Mouse (Mus musculus): Measurements from ENCODE around the gene Qtrt2. TPM values are rescaled to one million over a fixed set of nuclear protein-coding genes. Genes with fewer than 3 reads are reported as not detected.

Qtrt2 gene
- polyA plus RNA-seq (2012; rRNA removed): 57.5 and 59.7 TPM in 2 replicates
- polyA plus RNA-seq (2014; fragmentation: Nextera tagmentation; extraction: Ambion mirVana): 31.2 and 34.2 TPM in 2 replicates

GRCm38 (mm10) chr16:43926341-43926859 is at the start of gene Qtrt2:
TSS of gene Qtrt2 (minus strand) at chr16:43926809.
- H3K4me1 ChIP-seq (ENCODE audit: control insufficient read depth, insufficient read depth, low read length): no peaks in the 10 kb centered on the region
- no peak for TF ChIP-seq POLR2A (IDR thresholded peaks at IDR 0.05; ENCODE audit: borderline replicate concordance, extremely low read depth, insufficient read depth, insufficient read length)
- H3K9me3 ChIP-seq (ENCODE audit: control insufficient read depth, low read length): no peaks in the 10 kb centered on the region
- no peak within 1 kb of the TSS for H3K4me3 ChIP-seq (replicated peaks; ENCODE audit: low read length)
- H3K36me3 ChIP-seq (ENCODE audit: control insufficient read depth, insufficient read depth, low read length): no peaks in the 10 kb centered on the region
- no peak for DNase-seq (ENCODE audit: low spot score)
- ATAC-seq (ENCODE audit: low FRiP score, low read depth): no peak
- H3K9ac ChIP-seq (ENCODE audit: low read depth, low read length, severe bottlenecking): no peak within 1 kb of the TSS
- no peak within 1 kb of the TSS for H3K27ac ChIP-seq (replicated peaks; ENCODE audit: low read depth, low read length)
- H3K4me2 ChIP-seq (replicated peaks; ENCODE audit: low read depth, low read length, severe bottlenecking): no peak within 1 kb of the TSS
- WGBS: 69% methylated on average over 6 of the region's 6 CpGs
- no peaks in the 10 kb centered on the region for H3K27me3 ChIP-seq (ENCODE audit: control insufficient read depth, insufficient read depth, low read length)

- no peak overlapping the region for H3K4me2 ChIP-seq (replicated peaks; ENCODE audit: low read depth, low read length, severe bottlenecking)
- WGBS: 82% methylated on average over 22 of the region's 22 CpGs
- no peak overlapping the region for H3K27ac ChIP-seq (replicated peaks; ENCODE audit: low read depth, low read length)
- 0 out of 2 replicates have a peak, but pooled peaks cover under 1% of the 10 kb centered on the region for H3K27me3 ChIP-seq (ENCODE audit: control insufficient read depth, insufficient read depth, low read length)
- H3K4me3 ChIP-seq (replicated peaks; ENCODE audit: low read length): no peak overlapping the region
- no peak for ATAC-seq (ENCODE audit: low FRiP score, low read depth)
- H3K9me3 ChIP-seq (ENCODE audit: control insufficient read depth, low read length): no peaks in the 10 kb centered on the region
- no peak overlapping the region for H3K9ac ChIP-seq (ENCODE audit: low read depth, low read length, severe bottlenecking)
- H3K4me1 ChIP-seq (ENCODE audit: control insufficient read depth, insufficient read depth, low read length): no peaks in the 10 kb centered on the region
- TF ChIP-seq POLR2A (IDR thresholded peaks at IDR 0.05; ENCODE audit: borderline replicate concordance, extremely low read depth, insufficient read depth, insufficient read length): no peak
- no peak for DNase-seq (ENCODE audit: low spot score)
- no peaks in the 10 kb centered on the region for H3K36me3 ChIP-seq (ENCODE audit: control insufficient read depth, insufficient read depth, low read length)
These were observed 47.1 kb upstream of the Qtrt2 start for GRCm38 (mm10) chr16:43973606-43974220.

GRCm38 (mm10) chr16:43973147-43973546 is 46.5 kb upstream of the Qtrt2 start:
- ATAC-seq (ENCODE audit: low FRiP score, low read depth): no peak
- no peak overlapping the region for H3K9ac ChIP-seq (ENCODE audit: low read depth, low read length, severe bottlenecking)
- no peak overlapping the region for H3K27ac ChIP-seq (replicated peaks; ENCODE audit: low read depth, low read length)
- H3K27me3 ChIP-seq (ENCODE audit: control insufficient read depth, insufficient read depth, low read length): no peaks in the 10 kb centered on the region
- TF ChIP-seq POLR2A (IDR thresholded peaks at IDR 0.05; ENCODE audit: borderline replicate concordance, extremely low read depth, insufficient read depth, insufficient read length): no peak
- no peaks in the 10 kb centered on the region for H3K36me3 ChIP-seq (ENCODE audit: control insufficient read depth, insufficient read depth, low read length)
- H3K4me1 ChIP-seq (ENCODE audit: control insufficient read depth, insufficient read depth, low read length): no peaks in the 10 kb centered on the region
- 89% methylated on average over 11 of the region's 11 CpGs for WGBS
- no peak overlapping the region for H3K4me3 ChIP-seq (replicated peaks; ENCODE audit: low read length)
- H3K9me3 ChIP-seq (ENCODE audit: control insufficient read depth, low read length): no peaks in the 10 kb centered on the region
- no peak for DNase-seq (ENCODE audit: low spot score)
- no peak overlapping the region for H3K4me2 ChIP-seq (replicated peaks; ENCODE audit: low read depth, low read length, severe bottlenecking)

GRCm38 (mm10) chr16:43972391-43972790 is 45.8 kb upstream of the Qtrt2 start:
- Histone ChIP-seq H3K27me3 (ENCODE audit: control insufficient read depth, insufficient read depth, low read length) (no peaks in the 10 kb centered on the region), H3K4me3 (replicated peaks; ENCODE audit: low read length) (no peak overlapping the region), H3K9ac (ENCODE audit: low read depth, low read length, severe bottlenecking) (no peak overlapping the region), H3K4me2 (replicated peaks; ENCODE audit: low read depth, low read length, severe bottlenecking) (no peak overlapping the region), H3K4me1 (ENCODE audit: control insufficient read depth, insufficient read depth, low read length) (no peaks in the 10 kb centered on the region), H3K9me3 (ENCODE audit: control insufficient read depth, low read length) (no peaks in the 10 kb centered on the region), H3K27ac (replicated peaks; ENCODE audit: low read depth, low read length) (no peak overlapping the region), H3K36me3 (ENCODE audit: control insufficient read depth, insufficient read depth, low read length) (no peaks in the 10 kb centered on the region)
- DNase-seq (ENCODE audit: low spot score) (no peak), ATAC-seq (ENCODE audit: low FRiP score, low read depth) (no peak)
- no peak for TF ChIP-seq POLR2A (IDR thresholded peaks at IDR 0.05; ENCODE audit: borderline replicate concordance, extremely low read depth, insufficient read depth, insufficient read length)
- 71% methylated on average over 2 of the region's 2 CpGs for WGBS

GRCm38 (mm10) chr16:43971741-43972140 is 45.1 kb upstream of the Qtrt2 start:
- H3K4me3 ChIP-seq (replicated peaks; ENCODE audit: low read length): no peak overlapping the region
- H3K36me3 ChIP-seq (ENCODE audit: control insufficient read depth, insufficient read depth, low read length): no peaks in the 10 kb centered on the region
- no peaks in the 10 kb centered on the region for H3K27me3 ChIP-seq (ENCODE audit: control insufficient read depth, insufficient read depth, low read length)
- H3K4me2 ChIP-seq (replicated peaks; ENCODE audit: low read depth, low read length, severe bottlenecking): no peak overlapping the region
- no peak for TF ChIP-seq POLR2A (IDR thresholded peaks at IDR 0.05; ENCODE audit: borderline replicate concordance, extremely low read depth, insufficient read depth, insufficient read length)
- DNase-seq (ENCODE audit: low spot score): no peak
- WGBS: 91% methylated on average over 9 of the region's 9 CpGs
- no peaks in the 10 kb centered on the region for H3K4me1 ChIP-seq (ENCODE audit: control insufficient read depth, insufficient read depth, low read length)
- ATAC-seq (ENCODE audit: low FRiP score, low read depth): no peak
- no peak overlapping the region for H3K27ac ChIP-seq (replicated peaks; ENCODE audit: low read depth, low read length)
- no peaks in the 10 kb centered on the region for H3K9me3 ChIP-seq (ENCODE audit: control insufficient read depth, low read length)
- no peak overlapping the region for H3K9ac ChIP-seq (ENCODE audit: low read depth, low read length, severe bottlenecking)
